Mouse (Mus musculus): ENCODE data around the gene Gtf2a2. TPM values are rescaled to one million over a fixed set of nuclear protein-coding genes. Genes with fewer than 3 reads are reported as not detected.

Gene Gtf2a2
- polyA plus RNA-seq, 1 experiment: 93.9 TPM

GRCm38 (mm10) chr9:70034702-70035101 lies 22.4 kb downstream of the Gtf2a2 start:
- TF ChIP-seq CTCF (IDR thresholded peaks at IDR 0.05; ENCODE audit: low read depth, low read length) (no peak), POLR2A (IDR thresholded peaks at IDR 0.05; ENCODE audit: borderline replicate concordance, low read depth, low read length) (no peak)
- no peak overlapping the region for H3K27ac ChIP-seq (ENCODE audit: insufficient read depth, low read depth, low read length)
- H3K4me1 ChIP-seq (ENCODE audit: control insufficient read depth, insufficient read depth, low read length): peaks cover 7% of the 10 kb centered on the region; the same call in 1 of the 2 replicates
- no peak overlapping the region for H3K4me3 ChIP-seq (ENCODE audit: insufficient read depth, low read length)

GRCm38 (mm10) chr9:70036646-70037045 lies 24.3 kb downstream of the Gtf2a2 start:
- H3K4me3 ChIP-seq (ENCODE audit: insufficient read depth, low read length): no peak overlapping the region
- H3K27ac ChIP-seq (ENCODE audit: insufficient read depth, low read depth, low read length): no peak overlapping the region
- peaks cover 7% of the 10 kb centered on the region; the same call in 1 of the 2 replicates for H3K4me1 ChIP-seq (ENCODE audit: control insufficient read depth, insufficient read depth, low read length)
- TF ChIP-seq CTCF (IDR thresholded peaks at IDR 0.05; ENCODE audit: low read depth, low read length) (no peak), POLR2A (IDR thresholded peaks at IDR 0.05; ENCODE audit: borderline replicate concordance, low read depth, low read length) (no peak)

- H3K4me1 ChIP-seq (ENCODE audit: control insufficient read depth, insufficient read depth, low read length): peaks cover 3% of the 10 kb centered on the region; the same call in 1 of the 2 replicates
- no peak within 1 kb of the TSS for H3K4me3 ChIP-seq (ENCODE audit: insufficient read depth, low read length)
- TF ChIP-seq POLR2A (IDR thresholded peaks at IDR 0.05; ENCODE audit: borderline replicate concordance, low read depth, low read length) (no peak), CTCF (IDR thresholded peaks at IDR 0.05; ENCODE audit: low read depth, low read length) (no peak)
- no peak within 1 kb of the TSS for H3K27ac ChIP-seq (ENCODE audit: insufficient read depth, low read depth, low read length)
Observed at GRCm38 (mm10) chr9:70037988-70038387, 25.6 kb downstream of the Gtf2a2 start, which contains the start of gene Gcnt3. Gene Gcnt3 (minus strand): TSS chr9:70038088.

GRCm38 (mm10) chr9:70039597-70040385 lies 27.4 kb downstream of the Gtf2a2 start:
- TF ChIP-seq CTCF (IDR thresholded peaks at IDR 0.05; ENCODE audit: low read depth, low read length) (no peak), POLR2A (IDR thresholded peaks at IDR 0.05; ENCODE audit: borderline replicate concordance, low read depth, low read length) (no peak)
- H3K4me3 ChIP-seq (ENCODE audit: insufficient read depth, low read length): no peak overlapping the region
- H3K27ac ChIP-seq (ENCODE audit: insufficient read depth, low read depth, low read length): no peak overlapping the region
- H3K4me1 ChIP-seq (ENCODE audit: control insufficient read depth, insufficient read depth, low read length): no peaks in the 10 kb centered on the region

- no peaks in the 10 kb centered on the region for H3K4me1 ChIP-seq (ENCODE audit: control insufficient read depth, insufficient read depth, low read length)
- TF ChIP-seq CTCF (IDR thresholded peaks at IDR 0.05; ENCODE audit: low read depth, low read length) (no peak), POLR2A (IDR thresholded peaks at IDR 0.05; ENCODE audit: borderline replicate concordance, low read depth, low read length) (no peak)
- no peak overlapping the region for H3K27ac ChIP-seq (ENCODE audit: insufficient read depth, low read depth, low read length)
- no peak overlapping the region for H3K4me3 ChIP-seq (ENCODE audit: insufficient read depth, low read length)
Observed at GRCm38 (mm10) chr9:70040570-70040969, 28.2 kb downstream of the Gtf2a2 start.

GRCm38 (mm10) chr9:70042137-70042536 lies 29.8 kb downstream of the Gtf2a2 start:
- H3K27ac ChIP-seq (ENCODE audit: insufficient read depth, low read depth, low read length): no peak overlapping the region
- no peak for TF ChIP-seq POLR2A (IDR thresholded peaks at IDR 0.05; ENCODE audit: borderline replicate concordance, low read depth, low read length)
- no peak for TF ChIP-seq CTCF (IDR thresholded peaks at IDR 0.05; ENCODE audit: low read depth, low read length)
- H3K4me3 ChIP-seq (ENCODE audit: insufficient read depth, low read length): no peak overlapping the region
- H3K4me1 ChIP-seq (ENCODE audit: control insufficient read depth, insufficient read depth, low read length): no peaks in the 10 kb centered on the region

GRCm38 (mm10) chr9:70042935-70043334 lies 30.6 kb downstream of the Gtf2a2 start:
- H3K4me3 ChIP-seq (ENCODE audit: insufficient read depth, low read length): no peak overlapping the region
- H3K4me1 ChIP-seq (ENCODE audit: control insufficient read depth, insufficient read depth, low read length): no peaks in the 10 kb centered on the region
- TF ChIP-seq POLR2A (IDR thresholded peaks at IDR 0.05; ENCODE audit: borderline replicate concordance, low read depth, low read length): no peak
- no peak for TF ChIP-seq CTCF (IDR thresholded peaks at IDR 0.05; ENCODE audit: low read depth, low read length)
- H3K27ac ChIP-seq (ENCODE audit: insufficient read depth, low read depth, low read length): no peak overlapping the region

- H3K4me1 ChIP-seq (ENCODE audit: control insufficient read depth, insufficient read depth, low read length): peaks cover 7% of the 10 kb centered on the region
- no peak overlapping the region for H3K4me3 ChIP-seq (ENCODE audit: insufficient read depth, low read length)
- TF ChIP-seq POLR2A (IDR thresholded peaks at IDR 0.05; ENCODE audit: borderline replicate concordance, low read depth, low read length) (no peak), CTCF (IDR thresholded peaks at IDR 0.05; ENCODE audit: low read depth, low read length) (no peak)
- H3K27ac ChIP-seq (ENCODE audit: insufficient read depth, low read depth, low read length): no peak overlapping the region
Observed at GRCm38 (mm10) chr9:70044865-70045264, 32.5 kb downstream of the Gtf2a2 start.

GRCm38 (mm10) chr9:70046255-70046654 lies 33.9 kb downstream of the Gtf2a2 start:
- peaks cover 10% of the 10 kb centered on the region for H3K4me1 ChIP-seq (ENCODE audit: control insufficient read depth, insufficient read depth, low read length)
- no peak overlapping the region for H3K4me3 ChIP-seq (ENCODE audit: insufficient read depth, low read length)
- no peak overlapping the region for H3K27ac ChIP-seq (ENCODE audit: insufficient read depth, low read depth, low read length)
- TF ChIP-seq POLR2A (IDR thresholded peaks at IDR 0.05; ENCODE audit: borderline replicate concordance, low read depth, low read length) (no peak), CTCF (IDR thresholded peaks at IDR 0.05; ENCODE audit: low read depth, low read length) (no peak)

- Histone ChIP-seq H3K4me1 (ENCODE audit: control insufficient read depth, insufficient read depth, low read length) (peaks cover 10% of the 10 kb centered on the region), H3K27ac (ENCODE audit: insufficient read depth, low read depth, low read length) (no peak overlapping the region), H3K4me3 (ENCODE audit: insufficient read depth, low read length) (no peak overlapping the region)
- TF ChIP-seq CTCF (IDR thresholded peaks at IDR 0.05; ENCODE audit: low read depth, low read length) (no peak), POLR2A (IDR thresholded peaks at IDR 0.05; ENCODE audit: borderline replicate concordance, low read depth, low read length) (no peak)
Observed at GRCm38 (mm10) chr9:70047839-70048238, 35.5 kb downstream of the Gtf2a2 start.
